Mouse (Mus musculus): Measurements from ENCODE around the gene Rtf1. TPM values are rescaled to one million over a fixed set of nuclear protein-coding genes. Genes with fewer than 3 reads are reported as not detected.
"Not testable (repeated sequence)": the region's sequence is repeated elsewhere in the genome, so short reads cannot be mapped to it uniquely, and the experiment has no call there.

The Rtf1 gene
- total and polyA plus RNA-seq, 2 experiments from 2014 or later: 19.8 to 58.9 TPM

DNA sequence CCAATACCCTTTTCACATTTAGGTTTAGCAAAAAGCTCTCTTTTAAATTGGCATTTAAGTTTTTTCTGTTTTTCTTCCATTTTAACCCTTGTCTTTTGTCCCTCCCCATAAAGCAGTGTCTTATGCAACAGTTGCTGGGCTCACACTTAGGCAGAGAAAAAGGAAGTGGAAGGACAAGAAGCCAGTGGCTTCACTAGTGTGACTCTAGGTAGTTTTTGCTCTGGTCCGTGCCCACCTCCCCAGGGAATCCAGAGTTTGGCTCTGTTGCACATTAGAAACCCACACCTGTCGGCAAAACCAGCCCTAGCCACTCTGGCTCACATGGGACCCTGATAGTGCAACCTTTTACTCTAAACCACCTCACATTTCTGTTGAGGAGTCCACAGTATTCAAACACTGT lies 23.6 kb downstream of the Rtf1 start:
- peaks cover 8% of the 10 kb centered on the region; the same call in 1 of the 2 replicates for H3K36me3 ChIP-seq (ENCODE audit: insufficient read depth, low read length)
- H3K4me3 ChIP-seq (ENCODE audit: low read length): no peak overlapping the region
- no peaks in the 10 kb centered on the region for H3K27me3 ChIP-seq (ENCODE audit: insufficient read depth, low read length)
- 78% methylated on average over 2 of the region's 2 CpGs for WGBS
- H3K4me1 ChIP-seq (ENCODE audit: insufficient read depth, low read length): no peaks in the 10 kb centered on the region
- ATAC-seq (no peak), DNase-seq (ENCODE audit: low spot score) (no peak)
- H3K27ac ChIP-seq: no peak overlapping the region
- no peak overlapping the region for H3K9ac ChIP-seq (replicated peaks; ENCODE audit: low read length)
- no peaks in the 10 kb centered on the region for H3K9me3 ChIP-seq (ENCODE audit: low read length)
- no peak overlapping the region for H3K4me2 ChIP-seq (ENCODE audit: low read depth, low read length)
- no peak for TF ChIP-seq CTCF (IDR thresholded peaks at IDR 0.05; ENCODE audit: low read depth)

DNA sequence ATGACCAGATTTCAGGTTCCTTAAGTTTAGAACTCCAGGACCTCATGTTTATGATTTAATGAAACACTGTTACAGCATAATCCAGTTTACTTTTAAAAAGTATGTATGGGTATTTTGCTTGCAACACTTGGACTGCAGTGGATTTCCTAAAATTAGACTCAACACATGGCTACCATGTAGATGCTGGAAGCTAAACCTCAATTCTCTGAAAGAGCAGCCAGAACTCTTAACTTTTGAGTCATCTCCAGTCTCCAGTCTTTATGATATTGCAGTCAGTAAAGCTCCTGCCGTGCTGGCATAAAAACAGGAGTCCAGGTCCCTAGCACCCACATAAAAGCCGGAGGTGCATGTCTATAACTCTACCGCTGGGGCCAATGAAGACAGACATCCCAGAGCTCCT lies 25.1 kb downstream of the Rtf1 start:
- Histone ChIP-seq H3K27ac (no peak overlapping the region), H3K4me2 (ENCODE audit: low read depth, low read length) (no peak overlapping the region), H3K4me3 (ENCODE audit: low read length) (no peak overlapping the region), H3K9ac (replicated peaks; ENCODE audit: low read length) (no peak overlapping the region), H3K4me1 (ENCODE audit: insufficient read depth, low read length) (no peaks in the 10 kb centered on the region), H3K36me3 (ENCODE audit: insufficient read depth, low read length) (peaks cover 12% of the 10 kb centered on the region; the same call in 1 of the 2 replicates), H3K9me3 (ENCODE audit: low read length) (no peaks in the 10 kb centered on the region), H3K27me3 (ENCODE audit: insufficient read depth, low read length) (no peaks in the 10 kb centered on the region)
- DNase-seq (ENCODE audit: low spot score): no peak
- no peak for ATAC-seq
- 94% methylated on average over 3 of the region's 3 CpGs for WGBS
- TF ChIP-seq CTCF (IDR thresholded peaks at IDR 0.05; ENCODE audit: low read depth): no peak

DNA sequence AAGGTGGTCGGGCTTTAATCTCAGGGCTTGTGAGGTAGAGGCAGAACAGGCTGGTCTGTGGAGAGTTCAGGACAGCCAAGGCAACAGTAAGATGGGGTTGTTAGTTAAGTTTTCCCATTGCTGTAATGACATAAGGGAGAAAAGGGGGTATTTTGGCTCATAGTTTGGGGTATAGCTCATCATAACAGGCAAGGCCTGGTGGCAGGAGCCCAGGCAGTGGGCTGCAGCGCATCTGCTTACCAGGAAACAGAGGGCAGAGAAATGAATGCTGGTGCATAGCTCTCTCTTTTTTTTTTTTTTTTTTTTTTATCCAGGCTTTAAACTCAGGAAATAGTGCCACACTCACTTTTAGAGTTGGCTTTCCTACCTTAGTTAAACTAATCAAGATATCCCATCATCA lies 28.3 kb downstream of the Rtf1 start:
- no peak overlapping the region for H3K4me3 ChIP-seq (ENCODE audit: low read length)
- no peak for TF ChIP-seq CTCF (IDR thresholded peaks at IDR 0.05; ENCODE audit: low read depth)

GRCm38 (mm10) chr2:119707676-119708075 lies 32.8 kb downstream of the Rtf1 start:
- ATAC-seq: no peak
- Histone ChIP-seq H3K9me3 (ENCODE audit: low read length) (no peaks in the 10 kb centered on the region), H3K27ac (no peak overlapping the region), H3K4me1 (ENCODE audit: insufficient read depth, low read length) (no peaks in the 10 kb centered on the region), H3K36me3 (ENCODE audit: insufficient read depth, low read length) (peaks cover 34% of the 10 kb centered on the region), H3K4me3 (ENCODE audit: low read length) (no peak overlapping the region), H3K9ac (replicated peaks; ENCODE audit: low read length) (no peak overlapping the region), H3K27me3 (ENCODE audit: insufficient read depth, low read length) (no peaks in the 10 kb centered on the region), H3K4me2 (ENCODE audit: low read depth, low read length) (no peak overlapping the region)
- 87% methylated on average over 3 of the region's 3 CpGs for WGBS
- no peak for DNase-seq (ENCODE audit: low spot score)
- no peak for TF ChIP-seq CTCF (IDR thresholded peaks at IDR 0.05; ENCODE audit: low read depth)

More for the DNA sequence above, 28.3 kb downstream of the Rtf1 start:
- Histone ChIP-seq H3K4me1 (ENCODE audit: insufficient read depth, low read length) (no peaks in the 10 kb centered on the region), H3K27me3 (ENCODE audit: insufficient read depth, low read length) (no peaks in the 10 kb centered on the region), H3K9me3 (ENCODE audit: low read length) (no peaks in the 10 kb centered on the region), H3K4me2 (ENCODE audit: low read depth, low read length) (no peak overlapping the region), H3K36me3 (ENCODE audit: insufficient read depth, low read length) (peaks cover 28% of the 10 kb centered on the region), H3K9ac (replicated peaks; ENCODE audit: low read length) (no peak overlapping the region), H3K27ac (no peak overlapping the region)
- 93% methylated on average over 2 of the region's 2 CpGs for WGBS
- DNase-seq (ENCODE audit: low spot score): no peak
- no peak for ATAC-seq

- DNase-seq (ENCODE audit: low spot score) (no peak), ATAC-seq (no peak)
- no peak for TF ChIP-seq CTCF (IDR thresholded peaks at IDR 0.05; ENCODE audit: low read depth)
- H3K27ac ChIP-seq: no peak overlapping the region
- WGBS: 94% methylated on average over 3 of the region's 3 CpGs
- peaks cover 28% of the 10 kb centered on the region for H3K36me3 ChIP-seq (ENCODE audit: insufficient read depth, low read length)
- H3K4me2 ChIP-seq (ENCODE audit: low read depth, low read length): no peak overlapping the region
- H3K4me3 ChIP-seq (ENCODE audit: low read length): no peak overlapping the region
- H3K9me3 ChIP-seq (ENCODE audit: low read length): no peaks in the 10 kb centered on the region
- no peaks in the 10 kb centered on the region for H3K27me3 ChIP-seq (ENCODE audit: insufficient read depth, low read length)
- H3K9ac ChIP-seq (replicated peaks; ENCODE audit: low read length): no peak overlapping the region
- no peaks in the 10 kb centered on the region for H3K4me1 ChIP-seq (ENCODE audit: insufficient read depth, low read length)
Measured at GRCm38 (mm10) chr2:119710011-119710410, 35.1 kb downstream of the Rtf1 start.

DNA sequence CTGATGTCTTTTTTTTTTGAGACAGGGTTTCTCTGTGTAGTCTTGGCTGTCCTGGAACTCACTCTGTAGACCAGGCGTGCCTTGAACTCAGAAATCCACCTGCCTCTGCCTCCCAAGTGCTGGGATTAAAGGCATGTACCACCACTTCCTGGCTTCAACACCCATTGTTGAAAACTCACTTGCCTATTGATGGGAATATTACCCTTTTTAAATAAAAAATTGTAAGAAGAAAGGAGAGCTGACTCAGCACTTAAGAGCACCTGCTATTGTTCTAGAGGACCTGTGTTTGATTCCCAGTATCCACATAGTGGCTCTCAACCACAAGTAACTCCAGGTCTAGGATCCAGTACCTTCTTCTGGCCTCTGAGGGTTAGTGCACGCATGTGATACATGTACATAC lies 41.0 kb downstream of the Rtf1 start:
- not testable (repeated sequence) for ATAC-seq; H3K9ac ChIP-seq (replicated peaks; ENCODE audit: low read length); DNase-seq (ENCODE audit: low spot score); H3K4me3 ChIP-seq (ENCODE audit: low read length); H3K9me3 ChIP-seq (ENCODE audit: low read length); H3K27ac ChIP-seq; H3K4me1 ChIP-seq (ENCODE audit: insufficient read depth, low read length); H3K27me3 ChIP-seq (ENCODE audit: insufficient read depth, low read length); H3K4me2 ChIP-seq (ENCODE audit: low read depth, low read length)
- peaks cover 27% of the 10 kb centered on the region; the same call in 1 of the 2 replicates for H3K36me3 ChIP-seq (ENCODE audit: insufficient read depth, low read length)
- WGBS: 100% methylated on average over 2 of the region's 2 CpGs

DNA sequence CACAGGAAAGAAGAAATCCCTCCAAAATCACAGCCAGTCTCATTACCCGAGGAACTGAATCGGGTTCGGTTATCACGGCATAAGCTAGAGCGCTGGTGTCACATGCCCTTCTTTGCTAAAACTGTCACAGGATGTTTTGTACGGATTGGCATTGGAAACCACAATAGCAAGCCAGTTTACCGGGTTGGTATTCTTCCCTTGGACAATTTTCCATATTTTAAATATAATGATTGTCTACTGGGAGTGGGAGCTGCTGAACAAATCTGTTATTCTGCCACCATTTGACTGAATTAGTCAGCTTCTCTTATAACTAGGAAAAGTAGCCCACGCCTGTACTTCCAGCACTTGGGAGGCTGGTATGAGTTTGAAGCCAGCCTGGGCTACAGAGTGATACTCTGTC lies 46.2 kb downstream of the Rtf1 start:
- Histone ChIP-seq H3K4me2 (ENCODE audit: low read depth, low read length) (no peak overlapping the region), H3K4me1 (ENCODE audit: insufficient read depth, low read length) (no peaks in the 10 kb centered on the region), H3K27me3 (ENCODE audit: insufficient read depth, low read length) (no peaks in the 10 kb centered on the region), H3K27ac (no peak overlapping the region), H3K9me3 (ENCODE audit: low read length) (no peaks in the 10 kb centered on the region), H3K36me3 (ENCODE audit: insufficient read depth, low read length) (peaks cover 55% of the 10 kb centered on the region), H3K4me3 (ENCODE audit: low read length) (no peak overlapping the region), H3K9ac (replicated peaks; ENCODE audit: low read length) (no peak overlapping the region)
- TF ChIP-seq CTCF (IDR thresholded peaks at IDR 0.05; ENCODE audit: low read depth): no peak
- WGBS: 96% methylated on average over 8 of the region's 8 CpGs
- ATAC-seq (no peak), DNase-seq (ENCODE audit: low spot score) (no peak)

All from hindbrain, postnatal 0 days (tissue).